Mouse (Mus musculus) intestine, postnatal 0 days (tissue): ENCODE results near the gene Kdelr3. TPM values are rescaled to one million over a fixed set of nuclear protein-coding genes. Genes with fewer than 3 reads are reported as not detected.

Source experiments
- ATAC-seq: fragments of 200-750 bp; cut with Nextera tagmentation; 2 replicates; pipeline ENCODE4 v1.8.0; 2017; ENCODE audit warnings: mild to moderate bottlenecking, moderate TSS enrichment, moderate library complexity
- H3K27ac ChIP-seq: fragments of 300-500 bp; sonication (generic); 2 replicates; pipeline ENCODE4 v1.5.1; 2014; ENCODE audit warnings: mild to moderate bottlenecking, low read depth, low read length, moderate library complexity
- H3K27me3 ChIP-seq: fragments of 300-500 bp; sonication (generic); replicated peaks from 2 replicates; pipeline ENCODE4 v1.6.1; 2014; ENCODE audit warnings: low read length, mixed read lengths; ENCODE audit not compliant: control insufficient read depth, insufficient read depth
- H3K36me3 ChIP-seq: fragments of 300-500 bp; sonication (generic); 2 replicates; pipeline ENCODE4 v1.6.1; 2014; ENCODE audit warnings: mild to moderate bottlenecking, moderate library complexity; ENCODE audit not compliant: control insufficient read depth, insufficient read depth
- H3K4me1 ChIP-seq: fragments of 300-500 bp; sonication (generic); replicated peaks from 2 replicates; pipeline ENCODE4 v1.6.1; 2014; ENCODE audit warnings: antibody characterized with exemption, low read length, mixed read lengths; ENCODE audit not compliant: control insufficient read depth, insufficient read depth
- H3K4me2 ChIP-seq: fragments of 300-500 bp; sonication (generic); replicated peaks from 2 replicates; pipeline ENCODE4 v1.6.1; 2014; ENCODE audit warnings: low read depth, mild to moderate bottlenecking, moderate library complexity
- H3K4me3 ChIP-seq: fragments of 300-500 bp; sonication (generic); 2 replicates; pipeline ENCODE4 v1.5.1; 2014; ENCODE audit warnings: low read depth, low read length
- H3K9ac ChIP-seq: fragments of 300-500 bp; sonication (generic); 2 replicates; pipeline ENCODE4 v1.6.1; 2014; ENCODE audit warnings: mild to moderate bottlenecking, low read depth, low read length
- H3K9me3 ChIP-seq: fragments of 300-500 bp; sonication (generic); 2 replicates; pipeline ENCODE4 v1.6.1; 2016; ENCODE audit warnings: mixed run types; ENCODE audit not compliant: control insufficient read depth
- CTCF ChIP-seq: sonication (generic); IDR thresholded peaks from 2 replicates; pipeline ENCODE4 v1.5.1; 2016; ENCODE audit warnings: low read depth, mild to moderate bottlenecking, control low read depth, antibody characterized with exemption, moderate library complexity
- WGBS: fragments of 180-500 bp; shearing (Covaris S2); extraction: QIAGEN DNeasy Blood & Tissue Kit; methylation state at CpG from one replicate; pipeline ENCODE4 v1.1.7; 2014; 5-methylcytosine and 5-hydroxymethylcytosine counted together
- polyA plus RNA-seq: library from polyadenylated mRNA; unstranded; fragments of >200 nt; fragmentation: Nextera tagmentation; extraction: Ambion mirVana; gene quantifications from 2 replicates; pipeline ENCODE4 v1.2.1, GENCODE M21; 2015

Gene Kdelr3
- polyA plus RNA-seq, 1 experiment from 2014 or later, result 95.2 TPM

DNA sequence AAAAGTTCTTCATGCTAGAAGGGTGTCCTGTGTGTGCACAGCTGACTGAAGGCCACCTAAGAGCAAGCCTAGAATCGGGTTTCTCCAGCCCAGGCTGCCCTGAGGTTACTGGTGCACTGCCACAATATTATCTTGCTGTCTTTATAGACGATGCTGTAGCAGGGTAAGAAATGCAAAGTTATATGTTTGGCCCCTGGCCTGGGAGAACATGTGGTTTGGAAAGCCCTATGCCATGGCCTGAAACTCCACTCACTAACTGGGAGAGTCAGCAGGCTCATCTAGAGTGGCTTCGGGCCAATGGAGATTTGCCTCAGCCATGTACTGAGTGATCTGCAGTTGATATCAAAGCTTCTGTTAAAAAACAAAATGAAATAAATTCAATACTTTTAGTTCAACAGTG, 17.6 kb downstream of the Kdelr3 start:
- ATAC-seq, result no peak
- no peaks in the 10 kb centered on the region for H3K27me3 ChIP-seq
- no peak for TF ChIP-seq CTCF

GRCm38 (mm10) chr15:79543968-79544367, 27.8 kb downstream of the Kdelr3 start:
- Histone ChIP-seq H3K27ac (no peak overlapping the region), H3K4me2 (peak overlapping the region; percentile 69), H3K4me3 (0 out of 2 replicates have a peak overlapping the region, but pooled peaks have one; percentile 97), H3K4me1 (peaks cover 5% of the 10 kb centered on the region; the same call in 1 of the 2 replicates), H3K27me3 (no peaks in the 10 kb centered on the region), H3K36me3 (peaks cover 49% of the 10 kb centered on the region), H3K9ac (no peak overlapping the region), H3K9me3 (no peaks in the 10 kb centered on the region)
- 91% methylated on average over 3 of the region's 3 CpGs for WGBS
- no peak for ATAC-seq
- no peak for TF ChIP-seq CTCF

More for the DNA sequence above, 17.6 kb downstream of the Kdelr3 start:
- H3K4me2 ChIP-seq, result no peak overlapping the region
- no peak overlapping the region for H3K9ac ChIP-seq
- no peak overlapping the region for H3K4me3 ChIP-seq
- peaks cover 96% of the 10 kb centered on the region for H3K36me3 ChIP-seq
- H3K4me1 ChIP-seq, result no peaks in the 10 kb centered on the region
- H3K9me3 ChIP-seq, result no peaks in the 10 kb centered on the region
- WGBS, result 85% methylated on average over 3 of the region's 3 CpGs
- no peak overlapping the region for H3K27ac ChIP-seq

GRCm38 (mm10) chr15:79545496-79545895, 29.3 kb downstream of the Kdelr3 start:
- TF ChIP-seq CTCF, result no peak
- Histone ChIP-seq H3K27ac (peak overlapping the region; percentile 99), H3K9ac (peak overlapping the region; percentile 98), H3K4me1 (peaks cover 5% of the 10 kb centered on the region; the same call in 1 of the 2 replicates), H3K36me3 (peaks cover 34% of the 10 kb centered on the region), H3K4me2 (peak overlapping the region; percentile 69), H3K27me3 (no peaks in the 10 kb centered on the region), H3K4me3 (peak overlapping the region; percentile 97), H3K9me3 (no peaks in the 10 kb centered on the region)
- no peak for ATAC-seq
- WGBS, result under 1% methylated on average over 3 of the region's 3 CpGs

- ATAC-seq, result peak; percentile 55
- H3K4me1 ChIP-seq, result peaks cover 5% of the 10 kb centered on the region; the same call in 1 of the 2 replicates
- no peaks in the 10 kb centered on the region for H3K27me3 ChIP-seq
- peak overlapping the region; percentile 99 for H3K27ac ChIP-seq
- H3K9ac ChIP-seq, result peak overlapping the region; percentile 98
- H3K4me3 ChIP-seq, result peak overlapping the region; percentile 97
- peaks cover 29% of the 10 kb centered on the region for H3K36me3 ChIP-seq
- under 1% methylated on average over 51 of the region's 52 CpGs for WGBS
- no peak for TF ChIP-seq CTCF
- peak overlapping the region; percentile 69 for H3K4me2 ChIP-seq
- no peaks in the 10 kb centered on the region for H3K9me3 ChIP-seq
Measured at GRCm38 (mm10) chr15:79545921-79546399, 29.7 kb downstream of the Kdelr3 start.

- peak within 1 kb of the TSS; percentile 98 for H3K9ac ChIP-seq
- no peaks in the 10 kb centered on the region for H3K9me3 ChIP-seq
- H3K27me3 ChIP-seq, result no peaks in the 10 kb centered on the region
- peak within 1 kb of the TSS; percentile 99 for H3K27ac ChIP-seq
- H3K4me3 ChIP-seq, result peak within 1 kb of the TSS; percentile 97
- H3K4me2 ChIP-seq, result peak within 1 kb of the TSS; percentile 69
- H3K36me3 ChIP-seq, result peaks cover 22% of the 10 kb centered on the region; the same call in 1 of the 2 replicates
- TF ChIP-seq CTCF, result no peak; the same call in 1 of the 2 replicates
- H3K4me1 ChIP-seq, result peaks cover 5% of the 10 kb centered on the region; the same call in 1 of the 2 replicates
- ATAC-seq, result peak; percentile 97
- 2% methylated on average over 84 of the region's 84 CpGs for WGBS
Measured at GRCm38 (mm10) chr15:79546410-79547288, 30.4 kb downstream of the Kdelr3 start, which contains the start of gene Ddx17. Gene Ddx17, minus strand, starts transcription at chr15:79546741.

DNA sequence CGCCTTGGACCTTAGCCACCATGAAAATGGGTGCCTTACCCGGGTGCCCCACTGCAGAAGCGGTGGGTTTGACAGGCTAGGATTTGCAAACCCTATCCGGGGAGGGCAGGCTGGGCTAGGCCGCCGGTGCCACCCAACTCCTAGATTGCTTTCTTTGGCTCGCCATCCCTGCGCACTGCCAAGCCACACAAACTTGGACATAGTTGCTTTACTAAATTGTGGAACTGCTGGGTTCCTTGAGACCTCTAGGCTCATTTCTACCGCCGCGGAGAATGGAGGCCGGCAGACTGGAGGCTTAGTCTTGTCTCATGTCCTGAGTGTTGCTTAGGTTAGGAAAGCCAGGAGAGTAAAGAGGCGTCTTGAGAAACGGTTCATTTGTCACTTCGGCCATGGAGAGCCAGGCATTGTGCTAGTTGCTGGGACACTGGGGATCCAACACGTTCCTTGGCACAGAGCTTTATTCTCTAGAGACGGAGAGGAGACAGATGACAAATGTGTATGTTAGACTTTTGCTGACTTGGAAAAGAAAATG, 31.1 kb downstream of the Kdelr3 start:
- Histone ChIP-seq H3K9me3 (no peaks in the 10 kb centered on the region), H3K9ac (peak overlapping the region; percentile 62), H3K36me3 (peaks cover 15% of the 10 kb centered on the region; the same call in 1 of the 2 replicates), H3K4me3 (peak overlapping the region; percentile 97), H3K4me1 (peaks cover 5% of the 10 kb centered on the region; the same call in 1 of the 2 replicates), H3K27me3 (no peaks in the 10 kb centered on the region), H3K27ac (peak overlapping the region; percentile 99), H3K4me2 (peak overlapping the region; percentile 69)
- WGBS, result 80% methylated on average over 17 of the region's 17 CpGs
- no peak for TF ChIP-seq CTCF
- ATAC-seq, result no peak
